Mouse (Mus musculus): Measurements from ENCODE around the gene Prkag2. TPM values are rescaled to one million over a fixed set of nuclear protein-coding genes. Genes with fewer than 3 reads are reported as not detected.
A peak's percentile ranks its signal among the peaks of the same experiment; 100 is the strongest.

Prkag2 gene
- polyA plus RNA-seq (2012; ENCODE audit: insufficient read depth, insufficient read length, missing spikeins) = 32.6 and 60.2 TPM in 2 replicates

DNA sequence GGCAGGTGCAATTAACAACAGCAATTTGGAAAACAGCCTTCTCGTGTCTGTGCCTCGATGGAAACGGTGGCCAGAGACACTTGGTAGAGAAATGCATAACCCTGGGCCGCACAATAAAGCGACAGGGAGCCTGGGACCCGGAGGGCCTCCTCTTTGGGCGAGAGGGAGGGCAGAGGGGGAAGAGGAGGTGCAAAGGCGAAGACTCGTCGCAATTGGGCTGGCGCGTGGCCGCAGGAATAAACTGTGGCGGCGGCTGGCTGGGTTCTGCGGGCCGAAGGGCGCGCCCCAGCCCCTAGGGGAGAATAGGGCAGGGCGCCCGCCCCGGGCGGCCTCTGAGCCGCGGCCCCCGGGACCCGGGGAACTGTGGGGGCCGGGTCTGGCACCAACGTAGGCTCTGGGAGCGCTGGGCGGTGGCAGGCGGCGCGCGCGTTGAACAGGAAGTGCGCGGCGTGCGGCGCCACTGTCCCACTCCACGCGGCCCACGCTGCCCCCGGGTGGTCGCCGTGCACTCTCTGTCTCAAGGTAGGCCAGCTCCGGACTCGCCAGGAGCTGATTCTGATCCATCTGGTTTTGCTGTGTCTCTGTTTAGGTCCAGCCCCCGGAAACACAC lies at the start of gene Prkag2:
Gene Prkag2, minus strand, starts transcription at position 127 of the 610 bp plus-strand sequence.
- Histone ChIP-seq H3K27ac (replicated peaks; ENCODE audit: low read depth, low read length) (peak within 1 kb of the TSS; percentile 93), H3K4me1 (ENCODE audit: control insufficient read depth, insufficient read depth, insufficient read length, low read length) (peaks cover 17% of the 10 kb centered on the region), H3K4me3 (ENCODE audit: insufficient read depth, low read depth, low read length) (peak within 1 kb of the TSS; percentile 87)

DNA sequence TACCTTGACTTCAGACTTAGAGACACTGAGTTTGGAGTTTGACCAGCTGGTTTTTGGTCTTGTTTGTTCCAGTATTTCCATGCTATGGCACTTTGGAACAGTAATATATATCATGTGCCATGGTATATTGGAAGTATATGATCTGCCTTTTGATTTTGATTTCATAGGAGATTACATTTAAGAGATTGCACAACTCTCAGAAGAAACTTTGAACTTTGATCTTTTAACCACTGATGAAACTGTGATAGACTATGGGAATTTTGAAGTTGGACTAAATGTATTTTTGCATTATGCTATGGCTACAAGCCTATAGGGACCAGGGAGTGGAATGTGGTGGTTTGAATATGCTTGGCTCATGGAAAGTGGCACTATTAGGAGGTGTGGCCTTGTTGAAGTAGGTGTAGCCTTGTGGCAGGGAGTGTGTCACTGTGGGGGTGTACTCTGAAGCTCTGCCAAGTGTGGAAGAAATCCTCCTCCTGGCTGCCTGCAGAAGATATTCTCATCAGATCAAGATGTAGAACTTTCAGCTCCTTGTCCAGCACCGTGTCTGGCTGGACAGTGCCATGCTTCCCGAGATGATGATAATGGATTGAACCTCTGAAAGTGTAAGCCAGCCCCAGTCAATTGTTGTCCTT lies 49.0 kb upstream of the Prkag2 start:
- Histone ChIP-seq H3K27ac (replicated peaks; ENCODE audit: low read depth, low read length) (no peak overlapping the region), H3K4me3 (ENCODE audit: insufficient read depth, low read depth, low read length) (no peak overlapping the region), H3K4me1 (ENCODE audit: control insufficient read depth, insufficient read depth, insufficient read length, low read length) (no peaks in the 10 kb centered on the region)

DNA sequence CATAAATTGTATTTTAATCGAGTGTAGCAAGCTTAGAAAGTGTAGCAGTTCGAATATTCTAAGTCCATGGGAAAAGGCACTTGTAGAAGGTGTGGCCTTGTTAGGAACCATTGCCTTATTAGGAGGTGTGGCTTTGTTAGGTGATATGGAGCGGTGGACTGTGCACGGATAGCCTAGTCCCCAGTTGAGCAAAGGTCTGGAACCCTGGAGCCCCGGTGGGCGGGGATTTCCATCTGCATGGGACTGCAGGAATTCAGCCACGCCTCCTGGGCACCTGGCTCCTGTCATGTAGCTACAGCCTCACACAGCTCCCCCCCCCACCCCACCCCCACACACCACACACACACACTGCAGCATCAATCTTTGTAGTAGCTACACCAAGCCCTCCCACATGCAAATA lies 46.3 kb upstream of the Prkag2 start:
- Histone ChIP-seq H3K27ac (replicated peaks; ENCODE audit: low read depth, low read length) (no peak overlapping the region), H3K4me3 (ENCODE audit: insufficient read depth, low read depth, low read length) (no peak overlapping the region), H3K4me1 (ENCODE audit: control insufficient read depth, insufficient read depth, insufficient read length, low read length) (no peaks in the 10 kb centered on the region)

DNA sequence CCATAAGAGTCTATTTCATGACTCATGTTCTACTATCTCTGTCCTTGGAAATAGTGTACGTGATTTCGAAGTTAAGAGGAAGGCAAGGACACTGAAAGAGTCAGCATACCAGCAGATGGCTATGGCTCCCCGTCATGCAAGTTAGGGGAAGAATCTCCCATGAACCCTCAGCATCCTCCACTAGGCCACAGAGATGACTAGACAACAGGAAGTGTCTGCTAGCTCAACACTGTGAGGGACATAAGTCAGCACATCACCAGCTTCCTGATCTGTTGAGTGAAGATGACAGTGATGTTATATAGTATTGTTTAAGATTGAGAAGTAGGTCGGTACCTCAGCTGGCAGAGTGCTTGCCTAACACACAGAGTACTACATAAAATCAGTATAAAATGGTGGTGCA lies 27.4 kb upstream of the Prkag2 start:
- Histone ChIP-seq H3K4me1 (ENCODE audit: control insufficient read depth, insufficient read depth, insufficient read length, low read length) (no peaks in the 10 kb centered on the region), H3K27ac (replicated peaks; ENCODE audit: low read depth, low read length) (no peak overlapping the region), H3K4me3 (ENCODE audit: insufficient read depth, low read depth, low read length) (no peak overlapping the region)

DNA sequence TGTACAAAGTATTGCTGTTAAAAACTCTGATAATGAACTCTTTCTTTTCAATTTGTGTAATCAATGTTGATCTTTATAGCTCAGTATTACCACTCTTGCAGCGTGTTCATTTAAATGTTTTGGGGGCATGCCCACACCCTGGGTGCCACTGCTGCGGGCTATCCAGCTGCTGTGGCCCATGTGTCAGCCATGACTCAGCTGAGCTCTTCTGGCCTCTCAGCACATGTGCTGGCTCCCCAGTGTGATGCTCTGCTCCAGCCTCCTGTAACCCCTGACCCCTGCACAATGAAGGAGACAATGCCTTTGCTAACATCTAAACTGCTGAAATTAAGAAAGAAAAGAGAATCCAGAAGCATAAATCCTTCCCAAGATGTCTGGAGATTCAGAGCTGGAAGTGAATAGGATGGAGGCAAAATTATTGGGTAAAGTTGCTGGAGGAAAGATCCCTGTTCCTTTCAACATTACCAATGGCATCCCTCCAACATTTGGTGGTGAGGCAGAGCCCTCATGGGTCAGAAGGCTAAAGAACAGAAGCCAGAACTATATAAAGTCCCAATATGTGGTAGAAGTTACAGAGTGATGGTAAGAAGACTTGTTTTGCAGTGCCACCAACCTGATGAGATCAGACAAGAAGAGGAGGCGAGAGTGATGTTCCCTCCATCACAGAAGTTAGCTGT lies 25.6 kb upstream of the Prkag2 start:
- H3K4me3 ChIP-seq (ENCODE audit: insufficient read depth, low read depth, low read length) = no peak overlapping the region
- no peaks in the 10 kb centered on the region for H3K4me1 ChIP-seq (ENCODE audit: control insufficient read depth, insufficient read depth, insufficient read length, low read length)
- H3K27ac ChIP-seq (replicated peaks; ENCODE audit: low read depth, low read length) = no peak overlapping the region

DNA sequence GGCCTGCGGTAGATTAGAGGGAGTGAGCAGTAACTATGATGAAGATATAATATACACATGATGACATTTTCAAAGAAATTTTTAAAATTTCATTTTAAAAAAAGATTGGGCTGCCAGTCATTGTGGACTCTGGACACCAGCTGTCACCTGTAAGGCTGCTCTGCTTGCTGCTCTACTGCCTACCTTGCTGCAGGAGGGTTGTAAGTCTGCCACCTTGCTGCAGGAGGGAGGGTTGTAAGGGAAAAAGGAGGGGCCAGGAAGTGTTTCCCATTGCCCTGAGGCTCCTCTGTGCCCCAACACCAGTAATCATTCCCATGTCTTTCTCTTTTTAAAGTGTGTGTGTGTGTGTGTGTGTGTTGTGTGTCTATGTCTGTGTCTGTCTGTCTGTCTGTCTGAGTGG lies 22.1 kb upstream of the Prkag2 start:
- H3K27ac ChIP-seq (replicated peaks; ENCODE audit: low read depth, low read length) = no peak overlapping the region
- no peak overlapping the region for H3K4me3 ChIP-seq (ENCODE audit: insufficient read depth, low read depth, low read length)
- H3K4me1 ChIP-seq (ENCODE audit: control insufficient read depth, insufficient read depth, insufficient read length, low read length) = no peaks in the 10 kb centered on the region

DNA sequence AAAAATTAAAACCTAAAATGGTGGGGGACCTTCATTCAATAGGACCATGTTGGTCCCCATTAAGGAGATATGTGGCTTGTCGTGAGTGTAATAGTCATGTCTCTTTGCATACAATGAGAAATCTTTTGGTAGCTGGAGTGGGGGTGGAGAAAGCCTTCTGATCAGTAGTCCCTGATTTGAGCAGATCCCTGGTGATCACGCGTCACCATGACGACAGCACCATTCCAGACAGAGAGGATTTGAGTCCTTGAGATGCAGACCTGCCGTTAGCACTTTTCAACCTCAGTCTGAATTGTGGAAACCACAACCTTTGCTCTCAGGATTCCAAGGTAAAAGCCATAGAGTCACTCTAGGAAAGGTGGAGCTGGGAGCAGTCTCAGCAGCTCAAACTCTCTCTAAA lies 18.7 kb upstream of the Prkag2 start:
- H3K27ac ChIP-seq (replicated peaks; ENCODE audit: low read depth, low read length) = no peak overlapping the region
- no peak overlapping the region for H3K4me3 ChIP-seq (ENCODE audit: insufficient read depth, low read depth, low read length)
- no peaks in the 10 kb centered on the region for H3K4me1 ChIP-seq (ENCODE audit: control insufficient read depth, insufficient read depth, insufficient read length, low read length)

DNA sequence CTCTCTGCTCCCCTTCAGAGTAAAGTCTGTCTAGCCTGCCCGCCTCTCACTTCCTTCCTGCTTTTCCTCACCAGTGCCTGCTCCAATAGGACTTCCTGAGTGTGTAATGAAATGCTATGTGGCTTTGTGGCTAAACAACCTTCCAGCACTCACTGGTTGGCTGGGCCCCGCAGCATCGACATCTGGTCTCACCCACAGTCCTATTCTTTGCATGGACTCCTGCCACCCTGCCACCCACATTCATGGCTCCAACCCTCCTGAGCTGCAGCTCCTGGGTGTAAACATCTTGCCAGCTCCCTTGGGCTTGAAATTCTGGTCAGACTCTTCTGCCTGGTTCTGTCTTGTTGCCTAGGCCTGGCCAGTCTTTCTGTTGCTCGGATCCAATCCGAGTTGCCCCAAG lies 15.6 kb upstream of the Prkag2 start:
- Histone ChIP-seq H3K4me3 (ENCODE audit: insufficient read depth, low read depth, low read length) (no peak overlapping the region), H3K4me1 (ENCODE audit: control insufficient read depth, insufficient read depth, insufficient read length, low read length) (no peaks in the 10 kb centered on the region), H3K27ac (replicated peaks; ENCODE audit: low read depth, low read length) (no peak overlapping the region)

DNA sequence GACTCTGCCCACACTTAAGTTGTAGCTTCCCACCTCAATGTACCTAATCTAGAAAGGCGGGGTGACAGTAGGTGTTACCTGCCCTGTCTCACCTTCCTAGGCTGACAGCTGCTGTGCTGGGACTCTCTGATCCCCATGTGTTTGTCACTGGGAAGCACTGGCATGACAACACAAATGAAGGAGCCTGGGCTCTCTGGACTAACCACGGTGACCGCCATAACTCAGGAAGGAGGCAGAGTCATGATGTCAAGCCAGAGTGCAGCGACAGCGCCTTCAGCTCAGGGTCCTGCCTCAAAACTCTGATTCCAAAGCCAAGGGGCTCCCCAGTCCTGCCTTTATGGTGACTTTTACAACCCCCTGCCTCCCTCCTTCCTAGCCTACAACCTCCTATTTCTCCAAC lies 14.8 kb upstream of the Prkag2 start:
- no peak overlapping the region for H3K27ac ChIP-seq (replicated peaks; ENCODE audit: low read depth, low read length)
- H3K4me3 ChIP-seq (ENCODE audit: insufficient read depth, low read depth, low read length) = no peak overlapping the region
- no peaks in the 10 kb centered on the region for H3K4me1 ChIP-seq (ENCODE audit: control insufficient read depth, insufficient read depth, insufficient read length, low read length)

DNA sequence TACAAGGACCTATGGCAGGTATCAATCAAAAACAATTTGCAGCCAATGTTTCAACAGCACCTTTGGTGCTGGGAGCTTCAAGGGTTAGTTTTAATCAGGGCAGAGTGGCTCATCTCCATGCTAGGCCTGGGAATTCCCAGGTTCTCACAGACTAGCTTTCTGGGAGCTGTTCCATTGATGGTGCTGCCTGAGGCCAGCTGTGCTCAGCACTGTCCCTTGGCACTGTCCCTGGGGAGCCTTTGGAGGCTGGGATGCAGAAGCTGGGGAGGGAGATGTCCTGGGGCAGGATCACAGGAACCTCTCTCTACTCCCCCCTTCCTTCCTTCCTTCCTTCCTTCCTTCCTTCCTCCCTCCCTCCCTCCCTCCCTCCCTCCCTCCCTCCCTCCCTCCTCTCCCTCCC lies 13.7 kb upstream of the Prkag2 start:
- no peak overlapping the region for H3K4me3 ChIP-seq (ENCODE audit: insufficient read depth, low read depth, low read length)
- no peaks in the 10 kb centered on the region for H3K4me1 ChIP-seq (ENCODE audit: control insufficient read depth, insufficient read depth, insufficient read length, low read length)
- H3K27ac ChIP-seq (replicated peaks; ENCODE audit: low read depth, low read length) = no peak overlapping the region

DNA sequence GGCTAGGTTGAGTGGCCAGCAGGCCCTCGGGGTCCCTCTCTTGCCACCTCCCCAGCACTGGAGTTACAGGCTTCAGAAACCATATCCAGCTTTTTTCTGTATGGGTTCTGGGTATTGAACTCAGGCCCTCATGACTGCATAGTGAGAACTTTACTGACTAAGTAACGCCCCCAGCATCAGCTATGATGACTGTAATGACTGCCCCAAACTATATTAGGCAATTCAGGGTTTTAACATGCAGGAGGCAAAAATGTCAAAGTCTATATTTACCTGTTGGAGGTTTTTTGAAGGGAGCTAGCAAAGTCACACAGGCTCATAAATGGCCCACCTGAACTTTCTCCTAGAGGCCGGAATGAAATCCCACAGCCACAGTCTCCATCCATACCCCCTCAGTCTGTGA lies 9.9 kb upstream of the Prkag2 start:
- no peaks in the 10 kb centered on the region for H3K4me1 ChIP-seq (ENCODE audit: control insufficient read depth, insufficient read depth, insufficient read length, low read length)
- H3K27ac ChIP-seq (replicated peaks; ENCODE audit: low read depth, low read length) = no peak overlapping the region
- no peak overlapping the region for H3K4me3 ChIP-seq (ENCODE audit: insufficient read depth, low read depth, low read length)

DNA sequence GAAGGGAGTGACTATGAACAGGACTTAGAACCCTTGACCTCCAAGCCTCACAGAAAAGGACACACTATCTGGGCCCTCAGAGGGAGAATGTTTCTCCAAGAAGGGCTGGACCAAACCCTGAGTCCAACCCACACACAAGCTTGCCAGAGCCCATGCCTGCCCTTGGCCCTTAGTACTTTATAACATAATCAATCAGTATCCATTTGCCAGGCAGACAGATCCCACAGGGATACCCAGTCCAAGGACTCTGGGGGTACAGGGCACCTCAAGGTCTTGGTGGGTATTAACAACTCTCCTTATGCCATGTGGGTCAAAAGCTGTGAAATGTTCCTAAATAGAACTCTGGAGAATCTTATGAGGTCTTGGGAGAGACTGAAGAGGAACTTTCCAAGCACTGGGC lies 5.3 kb upstream of the Prkag2 start:
- H3K4me3 ChIP-seq (ENCODE audit: insufficient read depth, low read depth, low read length) = no peak overlapping the region
- H3K27ac ChIP-seq (replicated peaks; ENCODE audit: low read depth, low read length) = peak overlapping the region; percentile 86
- peaks cover 17% of the 10 kb centered on the region for H3K4me1 ChIP-seq (ENCODE audit: control insufficient read depth, insufficient read depth, insufficient read length, low read length)

DNA sequence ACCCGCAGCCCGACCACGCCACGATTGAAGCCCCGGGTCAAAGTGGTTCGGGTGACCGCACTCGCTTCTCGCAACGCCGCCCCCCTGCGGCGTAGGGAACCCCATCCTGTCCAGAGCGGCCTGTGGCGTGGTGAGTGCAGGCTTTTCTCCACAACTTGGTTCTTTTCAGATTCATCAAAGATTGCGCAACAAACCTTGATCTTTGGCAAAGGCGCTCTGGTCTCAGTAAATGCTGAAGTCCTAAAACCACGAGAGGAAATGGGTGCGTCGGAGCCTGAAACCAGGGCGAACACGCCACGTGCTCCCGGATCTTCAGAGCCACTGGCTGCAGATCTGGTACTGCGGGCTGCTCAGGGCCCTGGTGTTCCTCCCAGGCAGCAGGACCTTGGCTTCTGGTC lies 683 bp upstream of the Prkag2 start:
- Histone ChIP-seq H3K4me1 (ENCODE audit: control insufficient read depth, insufficient read depth, insufficient read length, low read length) (peaks cover 17% of the 10 kb centered on the region), H3K27ac (replicated peaks; ENCODE audit: low read depth, low read length) (peak overlapping the region; percentile 93), H3K4me3 (ENCODE audit: insufficient read depth, low read depth, low read length) (peak overlapping the region; percentile 87)

DNA sequence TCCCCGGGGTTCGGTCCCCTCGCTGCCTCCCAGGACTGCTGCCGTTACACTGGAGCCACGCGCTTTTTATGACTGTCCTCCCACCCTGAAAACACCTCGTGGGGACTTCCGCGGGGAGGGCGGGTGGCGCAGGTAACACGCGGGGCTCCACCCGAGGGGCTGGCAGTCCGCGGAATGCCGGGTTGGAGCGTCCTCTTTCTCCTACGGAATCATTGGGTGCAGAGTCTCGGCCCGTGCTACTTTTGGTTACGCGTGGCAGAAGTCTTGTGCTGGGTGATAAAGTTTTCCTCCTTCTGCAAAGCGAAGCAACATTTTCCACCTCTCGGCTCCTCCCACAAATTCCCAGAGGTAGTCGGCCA lies 306 bp downstream of the Prkag2 start:
- H3K4me1 ChIP-seq (ENCODE audit: control insufficient read depth, insufficient read depth, insufficient read length, low read length) = peaks cover 16% of the 10 kb centered on the region
- peak overlapping the region; percentile 87 for H3K4me3 ChIP-seq (ENCODE audit: insufficient read depth, low read depth, low read length)
- peak overlapping the region; percentile 86 for H3K27ac ChIP-seq (replicated peaks; ENCODE audit: low read depth, low read length)

DNA sequence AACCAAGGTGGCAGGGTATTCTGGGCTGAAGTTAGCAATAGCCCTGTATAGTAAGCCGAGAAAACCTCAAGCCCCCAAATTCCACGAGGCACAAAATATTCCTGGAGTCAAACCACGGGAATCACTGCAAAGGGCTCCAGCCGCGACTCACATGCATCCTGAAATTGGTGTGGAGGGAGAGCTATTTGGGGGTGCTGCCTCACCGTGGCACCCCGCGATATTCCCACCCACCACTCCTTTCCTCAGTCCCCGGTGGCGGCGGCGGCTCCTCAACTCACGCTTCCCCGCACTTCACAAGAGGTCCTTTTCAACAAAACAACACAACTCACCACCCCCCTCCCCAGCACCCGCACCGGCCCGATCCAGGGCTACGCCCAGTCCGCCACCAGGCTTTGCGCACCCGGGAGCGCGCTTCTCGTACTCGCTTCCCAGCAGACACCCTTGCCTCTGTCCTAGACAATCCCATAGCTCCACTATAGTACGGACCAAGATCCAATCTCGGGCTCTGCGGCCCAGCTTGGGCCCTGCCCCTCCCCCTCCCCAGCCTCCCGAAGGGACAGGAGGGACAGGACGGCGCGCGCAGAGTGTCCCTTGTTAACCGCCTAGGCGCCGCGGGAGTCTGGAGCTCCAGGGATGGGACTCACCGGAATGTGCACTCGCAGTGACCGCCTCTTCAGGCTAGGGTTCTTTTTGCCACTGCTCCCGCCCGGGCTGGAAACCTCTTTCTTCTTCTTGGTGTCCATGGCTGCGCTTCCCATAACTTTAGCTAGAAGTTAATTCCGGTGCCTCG lies 880 bp downstream of the Prkag2 start:
- Histone ChIP-seq H3K4me1 (ENCODE audit: control insufficient read depth, insufficient read depth, insufficient read length, low read length) (peaks cover 13% of the 10 kb centered on the region), H3K27ac (replicated peaks; ENCODE audit: low read depth, low read length) (peak overlapping the region; percentile 86), H3K4me3 (ENCODE audit: insufficient read depth, low read depth, low read length) (peak overlapping the region; percentile 87)

Measured in brown adipose tissue, adult 24 weeks (tissue).